Mouse (Mus musculus): Measurements from ENCODE around the gene Atxn1. TPM values are rescaled to one million over a fixed set of nuclear protein-coding genes. Genes with fewer than 3 reads are reported as not detected.

The Atxn1 gene
- polyA plus RNA-seq, 1 experiment from 2014 or later = 6.8 TPM

GRCm38 (mm10) chr13:45802620-45803410, 162.0 kb downstream of the Atxn1 start:
- 90% methylated on average over 15 of the region's 15 CpGs for WGBS

GRCm38 (mm10) chr13:45798248-45798647, 166.6 kb downstream of the Atxn1 start:
- DNase-seq (ENCODE audit: low spot score) (no peak), ATAC-seq (replicated peaks; ENCODE audit: low FRiP score, low read depth) (no peak)
- H3K9me3 ChIP-seq (replicated peaks; ENCODE audit: low read length) = no peaks in the 10 kb centered on the region
- no peak for TF ChIP-seq CTCF (IDR thresholded peaks at IDR 0.05; ENCODE audit: low read depth)
- WGBS = 75% methylated on average over 4 of the region's 4 CpGs
- H3K27me3 ChIP-seq (ENCODE audit: insufficient read depth, low read length) = no peaks in the 10 kb centered on the region
- H3K4me3 ChIP-seq (replicated peaks; ENCODE audit: low read depth, low read length) = no peak overlapping the region
- no peak overlapping the region for H3K27ac ChIP-seq
- H3K36me3 ChIP-seq (ENCODE audit: insufficient read depth, low read length) = peaks cover 11% of the 10 kb centered on the region
- no peak overlapping the region for H3K4me2 ChIP-seq (ENCODE audit: low read length)
- H3K4me1 ChIP-seq (replicated peaks; ENCODE audit: insufficient read depth, low read length) = no peaks in the 10 kb centered on the region; the same call in 1 of the 2 replicates
- no peak overlapping the region for H3K9ac ChIP-seq (ENCODE audit: low read depth, low read length)

More at GRCm38 (mm10) chr13:45802620-45803410, 162.0 kb downstream of the Atxn1 start:
- TF ChIP-seq CTCF (IDR thresholded peaks at IDR 0.05; ENCODE audit: low read depth) = no peak
- Histone ChIP-seq H3K36me3 (ENCODE audit: insufficient read depth, low read length) (no peaks in the 10 kb centered on the region), H3K27me3 (ENCODE audit: insufficient read depth, low read length) (no peaks in the 10 kb centered on the region), H3K9me3 (replicated peaks; ENCODE audit: low read length) (no peaks in the 10 kb centered on the region), H3K4me1 (replicated peaks; ENCODE audit: insufficient read depth, low read length) (no peaks in the 10 kb centered on the region), H3K4me2 (ENCODE audit: low read length) (no peak overlapping the region), H3K4me3 (replicated peaks; ENCODE audit: low read depth, low read length) (no peak overlapping the region), H3K27ac (no peak overlapping the region), H3K9ac (ENCODE audit: low read depth, low read length) (no peak overlapping the region)
- ATAC-seq (replicated peaks; ENCODE audit: low FRiP score, low read depth) (no peak), DNase-seq (ENCODE audit: low spot score) (no peak)

- Histone ChIP-seq H3K4me1 (replicated peaks; ENCODE audit: insufficient read depth, low read length) (no peaks in the 10 kb centered on the region; the same call in 1 of the 2 replicates), H3K36me3 (ENCODE audit: insufficient read depth, low read length) (peaks cover 11% of the 10 kb centered on the region), H3K9ac (ENCODE audit: low read depth, low read length) (no peak overlapping the region), H3K4me3 (replicated peaks; ENCODE audit: low read depth, low read length) (no peak overlapping the region), H3K27me3 (ENCODE audit: insufficient read depth, low read length) (no peaks in the 10 kb centered on the region), H3K27ac (no peak overlapping the region), H3K4me2 (ENCODE audit: low read length) (no peak overlapping the region), H3K9me3 (replicated peaks; ENCODE audit: low read length) (no peaks in the 10 kb centered on the region)
- WGBS = 61% methylated on average over 6 of the region's 6 CpGs
- no peak for TF ChIP-seq CTCF (IDR thresholded peaks at IDR 0.05; ENCODE audit: low read depth)
- ATAC-seq (replicated peaks; ENCODE audit: low FRiP score, low read depth) = no peak
- peak; percentile 18 for DNase-seq (ENCODE audit: low spot score)
Measured at GRCm38 (mm10) chr13:45797696-45798095, 167.1 kb downstream of the Atxn1 start.

- no peak overlapping the region for H3K9ac ChIP-seq (ENCODE audit: low read depth, low read length)
- H3K27me3 ChIP-seq (ENCODE audit: insufficient read depth, low read length) = no peaks in the 10 kb centered on the region
- 36% methylated on average over 6 of the region's 6 CpGs for WGBS
- peak; percentile 61 for DNase-seq (ENCODE audit: low spot score)
- no peak for TF ChIP-seq CTCF (IDR thresholded peaks at IDR 0.05; ENCODE audit: low read depth)
- ATAC-seq (replicated peaks; ENCODE audit: low FRiP score, low read depth) = no peak
- peak overlapping the region; percentile 52; the same call in 1 of the 2 replicates for H3K27ac ChIP-seq
- H3K4me3 ChIP-seq (replicated peaks; ENCODE audit: low read depth, low read length) = no peak overlapping the region
- peaks cover 11% of the 10 kb centered on the region for H3K36me3 ChIP-seq (ENCODE audit: insufficient read depth, low read length)
- no peaks in the 10 kb centered on the region for H3K9me3 ChIP-seq (replicated peaks; ENCODE audit: low read length)
- H3K4me2 ChIP-seq (ENCODE audit: low read length) = no peak overlapping the region
- no peaks in the 10 kb centered on the region; the same call in 1 of the 2 replicates for H3K4me1 ChIP-seq (replicated peaks; ENCODE audit: insufficient read depth, low read length)
Measured at GRCm38 (mm10) chr13:45796286-45796685, 168.5 kb downstream of the Atxn1 start.

- H3K4me1 ChIP-seq (replicated peaks; ENCODE audit: insufficient read depth, low read length) = no peaks in the 10 kb centered on the region; the same call in 1 of the 2 replicates
- DNase-seq (ENCODE audit: low spot score) (no peak), ATAC-seq (replicated peaks; ENCODE audit: low FRiP score, low read depth) (no peak)
- no peak overlapping the region for H3K27ac ChIP-seq
- H3K9ac ChIP-seq (ENCODE audit: low read depth, low read length) = no peak overlapping the region
- H3K4me3 ChIP-seq (replicated peaks; ENCODE audit: low read depth, low read length) = no peak overlapping the region
- no peaks in the 10 kb centered on the region for H3K9me3 ChIP-seq (replicated peaks; ENCODE audit: low read length)
- peaks cover 11% of the 10 kb centered on the region for H3K36me3 ChIP-seq (ENCODE audit: insufficient read depth, low read length)
- no peak overlapping the region for H3K4me2 ChIP-seq (ENCODE audit: low read length)
- WGBS = 75% methylated on average over 3 of the region's 3 CpGs
- no peak for TF ChIP-seq CTCF (IDR thresholded peaks at IDR 0.05; ENCODE audit: low read depth)
- H3K27me3 ChIP-seq (ENCODE audit: insufficient read depth, low read length) = no peaks in the 10 kb centered on the region
Measured at GRCm38 (mm10) chr13:45793796-45794195, 171.0 kb downstream of the Atxn1 start.

- DNase-seq (ENCODE audit: low spot score) = no peak
- Histone ChIP-seq H3K4me2 (ENCODE audit: low read length) (no peak overlapping the region), H3K27ac (no peak overlapping the region), H3K9ac (ENCODE audit: low read depth, low read length) (no peak overlapping the region), H3K27me3 (ENCODE audit: insufficient read depth, low read length) (no peaks in the 10 kb centered on the region), H3K36me3 (ENCODE audit: insufficient read depth, low read length) (no peaks in the 10 kb centered on the region), H3K9me3 (replicated peaks; ENCODE audit: low read length) (no peaks in the 10 kb centered on the region), H3K4me1 (replicated peaks; ENCODE audit: insufficient read depth, low read length) (no peaks in the 10 kb centered on the region), H3K4me3 (replicated peaks; ENCODE audit: low read depth, low read length) (no peak overlapping the region)
- no peak for ATAC-seq (replicated peaks; ENCODE audit: low FRiP score, low read depth)
- 92% methylated on average over 7 of the region's 7 CpGs for WGBS
- no peak for TF ChIP-seq CTCF (IDR thresholded peaks at IDR 0.05; ENCODE audit: low read depth)
Measured at GRCm38 (mm10) chr13:45786409-45786808, 178.4 kb downstream of the Atxn1 start.
